Mouse (Mus musculus): Measurements from ENCODE around the gene Gfy.

Gfy gene

GRCm38 (mm10) chr7:45179469-45179868 is at the start of gene Gfy:
Gene Gfy (minus strand): TSS chr7:45179569.
- no peak for DNase-seq (ENCODE audit: extremely low read depth, low read depth, low spot score)

GRCm38 (mm10) chr7:45229046-45229445 is 49.7 kb upstream of the Gfy start:
- no peak for DNase-seq (ENCODE audit: extremely low read depth, low read depth, low spot score)

- no peak for DNase-seq (ENCODE audit: extremely low read depth, low read depth, low spot score)
Measured at GRCm38 (mm10) chr7:45228548-45228947, 49.2 kb upstream of the Gfy start.

- DNase-seq (ENCODE audit: extremely low read depth, low read depth, low spot score): no peak
Measured at GRCm38 (mm10) chr7:45226421-45226820, 47.1 kb upstream of the Gfy start.

- no peak for DNase-seq (ENCODE audit: extremely low read depth, low read depth, low spot score)
Measured at GRCm38 (mm10) chr7:45224826-45225225, 45.5 kb upstream of the Gfy start.

- DNase-seq (ENCODE audit: extremely low read depth, low read depth, low spot score): no peak
Measured at GRCm38 (mm10) chr7:45221680-45222079, 42.3 kb upstream of the Gfy start.

GRCm38 (mm10) chr7:45216442-45217183 is 37.2 kb upstream of the Gfy start:
- DNase-seq (ENCODE audit: extremely low read depth, low read depth, low spot score): no peak

- DNase-seq (ENCODE audit: extremely low read depth, low read depth, low spot score): no peak
Measured at GRCm38 (mm10) chr7:45215673-45216441, 36.5 kb upstream of the Gfy start, which contains the start of gene Tead2. Gene Tead2 (plus strand): TSS chr7:45215753.

- DNase-seq (ENCODE audit: extremely low read depth, low read depth, low spot score): no peak
Measured at GRCm38 (mm10) chr7:45213708-45214107, 34.3 kb upstream of the Gfy start.

GRCm38 (mm10) chr7:45212356-45212755 is 33.0 kb upstream of the Gfy start:
- no peak for DNase-seq (ENCODE audit: extremely low read depth, low read depth, low spot score)

GRCm38 (mm10) chr7:45211851-45212251 is 32.5 kb upstream of the Gfy start, which contains the start of gene Dkkl1:
Gene Dkkl1 (minus strand): TSS chr7:45212147.
- DNase-seq (ENCODE audit: extremely low read depth, low read depth, low spot score): no peak

- DNase-seq (ENCODE audit: extremely low read depth, low read depth, low spot score): no peak
Measured at GRCm38 (mm10) chr7:45211070-45211469, 31.7 kb upstream of the Gfy start.

- no peak for DNase-seq (ENCODE audit: extremely low read depth, low read depth, low spot score)
Measured at GRCm38 (mm10) chr7:45208260-45208659, 28.9 kb upstream of the Gfy start.

- no peak for DNase-seq (ENCODE audit: extremely low read depth, low read depth, low spot score)
Measured at GRCm38 (mm10) chr7:45204380-45205143, 25.2 kb upstream of the Gfy start, which contains the start of gene Ccdc155. Gene Ccdc155 (minus strand): TSS chr7:45204892.

- no peak for DNase-seq (ENCODE audit: extremely low read depth, low read depth, low spot score)
Measured at GRCm38 (mm10) chr7:45202654-45203053, 23.3 kb upstream of the Gfy start.

GRCm38 (mm10) chr7:45198961-45199360 is 19.6 kb upstream of the Gfy start:
- no peak for DNase-seq (ENCODE audit: extremely low read depth, low read depth, low spot score)

GRCm38 (mm10) chr7:45198435-45198834 is 19.1 kb upstream of the Gfy start:
- no peak for DNase-seq (ENCODE audit: extremely low read depth, low read depth, low spot score)

- DNase-seq (ENCODE audit: extremely low read depth, low read depth, low spot score): no peak
Measured at GRCm38 (mm10) chr7:45196994-45197393, 17.6 kb upstream of the Gfy start.

GRCm38 (mm10) chr7:45196176-45196535 is 16.8 kb upstream of the Gfy start:
- DNase-seq (ENCODE audit: extremely low read depth, low read depth, low spot score): no peak

- no peak for DNase-seq (ENCODE audit: extremely low read depth, low read depth, low spot score)
Measured at GRCm38 (mm10) chr7:45195341-45196175, 16.2 kb upstream of the Gfy start.
